Mouse (Mus musculus): ENCODE data around the gene Ly6g6c.

The Ly6g6c gene

GRCm38 (mm10) chr17:35115046-35116019 lies 50.1 kb downstream of the Ly6g6c start, which contains the start of gene Ly6g5b:
Ly6g5b (minus strand) TSS chr17:35115428.
- no peak for DNase-seq (ENCODE audit: low spot score)
